Comparison of ENCODE assay signal across 8 mouse cellular contexts in genomic region chrX:103914790-103915189, GRCm38 (mm10).
DNase-seq lines count a peak whose midpoint lies in the region; ATAC-seq and TF ChIP-seq lines count a peak whose summit lies in the region.

No protein-coding gene starts in this region.

- H3K4me2 ChIP-seq in midbrain, embryonic 14.5 days (ENCODE audit: low read length): no peak overlapping the region
- no peak overlapping the region for H3K4me2 ChIP-seq in midbrain, embryonic 15.5 days

- no peak overlapping the region for H3K27ac ChIP-seq in midbrain, embryonic 14.5 days (replicated peaks; ENCODE audit: low read depth, low read length)
- H3K27ac ChIP-seq in midbrain, embryonic 15.5 days: no peak overlapping the region
- H3K27ac ChIP-seq in cortical plate, adult 2 months (ENCODE audit: insufficient read depth, low read length): no peak overlapping the region

- H3K4me3 ChIP-seq in midbrain, embryonic 14.5 days (replicated peaks; ENCODE audit: low read depth, low read length): no peak overlapping the region
- H3K4me3 ChIP-seq in midbrain, embryonic 15.5 days: no peak overlapping the region
- H3K4me3 ChIP-seq in cortical plate, adult 2 months (ENCODE audit: insufficient read depth, low read length): no peak overlapping the region

- 10% methylated on average over 3 of the region's 3 CpGs for WGBS in midbrain, embryonic 14.5 days
- 12% methylated on average over 3 of the region's 3 CpGs for WGBS in midbrain, embryonic 15.5 days

- H3K9ac ChIP-seq in midbrain, embryonic 14.5 days (replicated peaks; ENCODE audit: low read length): no peak overlapping the region
- no peak overlapping the region for H3K9ac ChIP-seq in midbrain, embryonic 15.5 days

- no peaks in the 10 kb centered on the region for H3K4me1 ChIP-seq in midbrain, embryonic 14.5 days (ENCODE audit: control insufficient read depth, insufficient read depth, low read length)
- no peaks in the 10 kb centered on the region for H3K4me1 ChIP-seq in midbrain, embryonic 15.5 days
- no peaks in the 10 kb centered on the region for H3K4me1 ChIP-seq in cortical plate, adult 2 months (ENCODE audit: control insufficient read depth, insufficient read depth, low read length)

- no peak for TF ChIP-seq POLR2A in cortical plate, adult 2 months (IDR thresholded peaks at IDR 0.05; ENCODE audit: extremely low read depth, insufficient read depth, low read length)

- H3K36me3 ChIP-seq in midbrain, embryonic 14.5 days (ENCODE audit: control insufficient read depth, insufficient read depth, low read length): no peaks in the 10 kb centered on the region
- no peaks in the 10 kb centered on the region for H3K36me3 ChIP-seq in midbrain, embryonic 15.5 days (replicated peaks)

- no peaks in the 10 kb centered on the region for H3K9me3 ChIP-seq in midbrain, embryonic 14.5 days (ENCODE audit: control insufficient read depth, low read length)
- H3K9me3 ChIP-seq in midbrain, embryonic 15.5 days: no peaks in the 10 kb centered on the region

- no peak for ATAC-seq in midbrain, embryonic 14.5 days (ENCODE audit: low FRiP score, low TSS enrichment)
- no peak for ATAC-seq in midbrain, embryonic 15.5 days (replicated peaks)
- no peak for ATAC-seq in inflammation-experienced regulatory T-cells, adult 6 months

- DNase-seq in midbrain, embryonic 14.5 days: peak; percentile 69
- DNase-seq in WW6 (ENCODE audit: low read depth, low spot score): peak; percentile 26
- peak; percentile 44 for DNase-seq in heart, postnatal 4 days
- peak; percentile 3 to 10 for DNase-seq in left cerebral cortex, adult 8-10 months (ENCODE audit: low spot score in 2 of 2)
- DNase-seq in naive thymus-derived CD4-positive, alpha-beta T cell, adult 2 months (ENCODE audit: low read depth): peak; percentile 59

- 0 out of 2 replicates have a peak, but pooled peaks cover 4% of the 10 kb centered on the region for H3K27me3 ChIP-seq in midbrain, embryonic 14.5 days (ENCODE audit: control insufficient read depth, insufficient read depth, low read length)
- H3K27me3 ChIP-seq in midbrain, embryonic 15.5 days (replicated peaks): peaks cover 24% of the 10 kb centered on the region

- TF ChIP-seq CTCF in cortical plate, adult 2 months (IDR thresholded peaks at IDR 0.05; ENCODE audit: extremely low read depth, insufficient read depth, low read length): peak; percentile 37; the same call in 1 of the 2 replicates

Comparison
In these comparisons a context has a peak if more than half of its experiments do, and no peak if none do; other contexts are left out.
1. DNase-seq: peak in every context shown above with its lines; median percentile 69 in midbrain, embryonic 14.5 days; 59 in naive thymus-derived CD4-positive, alpha-beta T cell, adult 2 months; 44 in heart, postnatal 4 days; 26 in WW6; 6 in left cerebral cortex, adult 8-10 months.